Mouse (Mus musculus): ENCODE results near the gene Rnls. TPM values are rescaled to one million over a fixed set of nuclear protein-coding genes. Genes with fewer than 3 reads are reported as not detected.

Gene Rnls
- total and polyA plus RNA-seq, 3 experiments = 1.7 to 3.7 (median 2.8) TPM

DNA sequence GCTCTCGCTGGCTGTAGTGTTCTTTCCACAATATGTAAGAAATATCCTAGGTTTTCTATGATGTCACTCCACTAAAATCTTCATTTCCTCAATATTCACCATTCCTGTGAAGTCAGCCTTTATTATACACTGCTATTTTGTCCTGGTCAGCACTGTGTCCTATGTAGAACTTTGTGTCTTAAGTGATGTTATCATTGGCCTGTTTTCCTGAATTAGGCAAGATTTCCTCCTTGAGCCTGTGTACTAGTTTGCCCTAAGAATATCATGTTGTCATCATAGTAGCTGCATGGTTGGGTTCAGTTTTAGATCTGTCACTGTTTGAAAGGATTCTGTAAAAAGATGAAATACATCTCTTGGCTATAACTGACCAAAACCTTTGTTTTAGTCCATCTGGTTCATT is 203.3 kb downstream of the Rnls start:
- H3K27me3 ChIP-seq (replicated peaks) = no peaks in the 10 kb centered on the region
- no peak for DNase-seq (ENCODE audit: extremely low read depth)
- no peak overlapping the region for H3K4me3 ChIP-seq (replicated peaks in 1 of 3; ENCODE audit: low read depth in 2 of 3, low read length in 2 of 3, poor library complexity in 1 of 3)
- no peaks in the 10 kb centered on the region for H3K9me3 ChIP-seq (replicated peaks; ENCODE audit: low read length)
- H3K4me1 ChIP-seq (ENCODE audit: control insufficient read depth in 1 of 2, insufficient read depth in 2 of 2) = no peaks in the 10 kb centered on the region
- H3K9ac ChIP-seq (ENCODE audit: insufficient read depth, low read depth) = no peak overlapping the region
- H3K27ac ChIP-seq (ENCODE audit: insufficient read depth, low read depth) = no peak overlapping the region
- dilution Hi-C loops (cut with MboI; ENCODE audit: extremely low pct_ligation_motif_present, extremely low pct_unique_long_range_greater_than_20kb, low sequenced_read_pairs) = no loop called here
- TF ChIP-seq ZMIZ1 (IDR thresholded peaks at IDR 0.05; ENCODE audit: low read depth, low read length) (no peak), JUND (conservative IDR thresholded peaks at IDR 0.05; ENCODE audit: low read depth, low read length) (no peak), ZKSCAN1 (IDR thresholded peaks at IDR 0.05; ENCODE audit: borderline replicate concordance, low read depth, low read length) (no peak), MAZ (IDR thresholded peaks at IDR 0.05; ENCODE audit: low read depth, low read length) (no peak), USF2 (conservative IDR thresholded peaks at IDR 0.05; ENCODE audit: low read depth, low read length) (no peak), HCFC1 (IDR thresholded peaks at IDR 0.05; ENCODE audit: low read depth, low read length) (no peak), ETS1 (conservative IDR thresholded peaks at IDR 0.05; ENCODE audit: low read depth, low read length) (no peak), CHD2 (IDR thresholded peaks at IDR 0.05; ENCODE audit: low read length) (no peak), MAFK (IDR thresholded peaks at IDR 0.05; ENCODE audit: insufficient replicate concordance, low read length) (no peak), MXI1 (IDR thresholded peaks at IDR 0.05; ENCODE audit: low read depth, low read length) (no peak), MYC (IDR thresholded peaks at IDR 0.05; ENCODE audit: low read depth, low read length) (no peak), BHLHE40 (IDR thresholded peaks at IDR 0.05; ENCODE audit: low read depth, low read length) (no peak), E2F4 (IDR thresholded peaks at IDR 0.05; ENCODE audit: insufficient replicate concordance, low read depth, low read length) (no peak)
- in situ Hi-C loops (cut with MboI; ENCODE audit: low pct_ligation_motif_present, low pct_unique_long_range_greater_than_20kb, low sequenced_read_pairs) = no loop called here
- H3K4me2 ChIP-seq (ENCODE audit: insufficient read depth, low read depth, poor library complexity, severe bottlenecking) = no peak overlapping the region
- no peaks in the 10 kb centered on the region for H3K36me3 ChIP-seq (replicated peaks in 1 of 2; ENCODE audit: control insufficient read depth in 1 of 2, insufficient read depth in 1 of 2, low read length in 1 of 2)
- H3K79me2 ChIP-seq (replicated peaks; ENCODE audit: control insufficient read depth, extremely low read depth, insufficient read depth, poor library complexity, severe bottlenecking) = no peaks in the 10 kb centered on the region

DNA sequence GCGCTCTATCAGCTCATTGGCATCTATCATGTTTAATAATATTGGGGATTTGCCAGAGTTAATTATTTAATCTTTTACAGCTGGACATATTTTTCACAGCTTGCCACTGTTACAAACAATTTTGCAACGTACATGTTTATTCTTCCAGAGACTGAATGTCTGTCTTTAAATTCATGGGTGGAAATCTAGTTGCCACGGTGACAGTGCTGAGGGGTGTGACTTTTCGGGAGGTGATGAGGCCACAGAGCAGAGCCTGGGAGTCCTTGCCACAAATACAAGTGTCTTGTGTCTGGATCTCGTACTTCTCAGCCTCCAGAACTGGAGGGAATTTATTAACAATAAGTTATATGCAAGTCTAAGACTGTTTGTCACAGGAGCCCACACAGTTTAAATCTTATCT is 212.5 kb downstream of the Rnls start:
- no peaks in the 10 kb centered on the region for H3K9me3 ChIP-seq (replicated peaks; ENCODE audit: low read length)
- dilution Hi-C loops (cut with MboI; ENCODE audit: extremely low pct_ligation_motif_present, extremely low pct_unique_long_range_greater_than_20kb, low sequenced_read_pairs) (no loop called here), in situ Hi-C loops (cut with MboI; ENCODE audit: low pct_ligation_motif_present, low pct_unique_long_range_greater_than_20kb, low sequenced_read_pairs) (no loop called here)

More for the DNA sequence above, 212.5 kb downstream of the Rnls start:
- no peak for DNase-seq (ENCODE audit: extremely low read depth)
- H3K4me2 ChIP-seq (ENCODE audit: insufficient read depth, low read depth, poor library complexity, severe bottlenecking) = no peak overlapping the region
- H3K27ac ChIP-seq (ENCODE audit: insufficient read depth, low read depth) = no peak overlapping the region
- H3K9ac ChIP-seq (ENCODE audit: insufficient read depth, low read depth) = no peak overlapping the region
- no peak overlapping the region for H3K4me3 ChIP-seq (replicated peaks in 1 of 3; ENCODE audit: low read depth in 2 of 3, low read length in 2 of 3, poor library complexity in 1 of 3)
- no peak for TF ChIP-seq CHD1 (IDR thresholded peaks at IDR 0.05; ENCODE audit: low read depth, low read length)
- TF ChIP-seq ELF1 (IDR thresholded peaks at IDR 0.05; ENCODE audit: low read depth, low read length) = no peak
- TF ChIP-seq RCOR1 (conservative IDR thresholded peaks at IDR 0.05; ENCODE audit: low read depth, low read length) = no peak
- TF ChIP-seq POLR2A (IDR thresholded peaks at IDR 0.05; ENCODE audit: low read depth, low read length) = no peak
- TF ChIP-seq PAX5 (IDR thresholded peaks at IDR 0.05; ENCODE audit: low read length) = no peak
- no peak for TF ChIP-seq TBP (conservative IDR thresholded peaks at IDR 0.05; ENCODE audit: low read depth, low read length)
- TF ChIP-seq CHD2 (IDR thresholded peaks at IDR 0.05; ENCODE audit: low read length) = no peak
- TF ChIP-seq ZKSCAN1 (IDR thresholded peaks at IDR 0.05; ENCODE audit: borderline replicate concordance, low read depth, low read length) = no peak
- TF ChIP-seq MXI1 (IDR thresholded peaks at IDR 0.05; ENCODE audit: low read depth, low read length) = no peak
- no peak for TF ChIP-seq ZC3H11A (IDR thresholded peaks at IDR 0.05; ENCODE audit: low read depth, low read length)
- no peak for TF ChIP-seq MEF2A (IDR thresholded peaks at IDR 0.05; ENCODE audit: borderline replicate concordance, low read depth, low read length)
- no peak for TF ChIP-seq CTCF (conservative IDR thresholded peaks at IDR 0.05 in 1 of 2, IDR thresholded peaks at IDR 0.05 in 1 of 2; ENCODE audit: low read depth in 2 of 2, low read length in 2 of 2)
- TF ChIP-seq HCFC1 (IDR thresholded peaks at IDR 0.05; ENCODE audit: low read depth, low read length) = no peak
- H3K4me1 ChIP-seq (ENCODE audit: control insufficient read depth in 1 of 2, insufficient read depth in 2 of 2) = peaks cover 4 to 11% of the 10 kb centered on the region in 2 experiments; a peak in 2 of 4 replicates
- H3K27me3 ChIP-seq (replicated peaks) = no peaks in the 10 kb centered on the region
- no peaks in the 10 kb centered on the region for H3K36me3 ChIP-seq (replicated peaks in 1 of 2; ENCODE audit: control insufficient read depth in 1 of 2, insufficient read depth in 1 of 2, low read length in 1 of 2)
- no peaks in the 10 kb centered on the region for H3K79me2 ChIP-seq (replicated peaks; ENCODE audit: control insufficient read depth, extremely low read depth, insufficient read depth, poor library complexity, severe bottlenecking)

Data from CH12.LX (cell line).